Mouse (Mus musculus) cerebellum, postnatal 14 days (tissue): Measurements from ENCODE around the gene Tspan3.

Source experiments
- DNase-seq, 2 experiments: peaks; one replicate each; pipeline ENCODE4 v3.0.0; 2021; ENCODE audit warnings: mixed read lengths in 2 of 2

Tspan3 gene

GRCm38 (mm10) chr9:56154572-56154971 lies 10.7 kb downstream of the Tspan3 start:
- DNase-seq, result no peak

- no peak for DNase-seq
Measured at GRCm38 (mm10) chr9:56152482-56153007, 12.7 kb downstream of the Tspan3 start.

GRCm38 (mm10) chr9:56151745-56152481 lies 13.4 kb downstream of the Tspan3 start:
- peak in 1 of 2 experiments; percentile 12 for DNase-seq

GRCm38 (mm10) chr9:56146326-56146923 lies 18.9 kb downstream of the Tspan3 start:
- DNase-seq, result no peak

GRCm38 (mm10) chr9:56144366-56145003 lies 20.8 kb downstream of the Tspan3 start:
- no peak for DNase-seq

GRCm38 (mm10) chr9:56141776-56142175 lies 23.5 kb downstream of the Tspan3 start:
- no peak for DNase-seq

- DNase-seq, result no peak
Measured at GRCm38 (mm10) chr9:56135590-56136197, 29.6 kb downstream of the Tspan3 start.

- DNase-seq, result no peak
Measured at GRCm38 (mm10) chr9:56134614-56135013, 30.7 kb downstream of the Tspan3 start.

- DNase-seq, result no peak
Measured at GRCm38 (mm10) chr9:56133970-56134369, 31.3 kb downstream of the Tspan3 start.

GRCm38 (mm10) chr9:56131813-56132525 lies 33.3 kb downstream of the Tspan3 start:
- no peak for DNase-seq

- no peak for DNase-seq
Measured at GRCm38 (mm10) chr9:56130536-56130935, 34.7 kb downstream of the Tspan3 start.

GRCm38 (mm10) chr9:56129951-56130350 lies 35.3 kb downstream of the Tspan3 start:
- DNase-seq, result no peak

GRCm38 (mm10) chr9:56128331-56128730 lies 36.9 kb downstream of the Tspan3 start:
- peak; percentile 30 to 36 for DNase-seq

- DNase-seq, result peak; percentile 59 to 80
Measured at GRCm38 (mm10) chr9:56126453-56127173, 38.7 kb downstream of the Tspan3 start.

- DNase-seq, result no peak
Measured at GRCm38 (mm10) chr9:56124561-56124960, 40.7 kb downstream of the Tspan3 start.

- DNase-seq, result peak; percentile 75 to 80
Measured at GRCm38 (mm10) chr9:56123613-56124012, 41.7 kb downstream of the Tspan3 start.

- DNase-seq, result peak in 1 of 2 experiments; percentile 21
Measured at GRCm38 (mm10) chr9:56122973-56123372, 42.3 kb downstream of the Tspan3 start.

- DNase-seq, result peak; percentile 59 to 72
Measured at GRCm38 (mm10) chr9:56121097-56121496, 44.2 kb downstream of the Tspan3 start.

GRCm38 (mm10) chr9:56119651-56120050 lies 45.6 kb downstream of the Tspan3 start:
- DNase-seq, result peak; percentile 49 to 54

GRCm38 (mm10) chr9:56118582-56118981 lies 46.7 kb downstream of the Tspan3 start:
- peak; percentile 75 to 78 for DNase-seq

- DNase-seq, result no peak
Measured at GRCm38 (mm10) chr9:56118091-56118490, 47.2 kb downstream of the Tspan3 start.

- no peak for DNase-seq
Measured at GRCm38 (mm10) chr9:56108174-56108573, 57.1 kb downstream of the Tspan3 start.
